Mouse (Mus musculus) heart, adult 2 months (tissue): ENCODE data around the gene Gm20388.

ENCODE experiments used
- CTCF ChIP-seq: fragments of 200-600 bp; IDR thresholded peaks from 2 replicates; pipeline ENCODE4 v1.8.1; 2022; ENCODE audit warnings: antibody characterized with exemption, mild to moderate bottlenecking, moderate library complexity
- EP300 ChIP-seq: fragments of 200-500 bp; IDR thresholded peaks from 2 replicates; pipeline ENCODE4 v1.6.1; 2011; ENCODE audit warnings: low read depth, low read length, control low read depth; ENCODE audit not compliant: insufficient read depth
- POLR2A ChIP-seq: fragments of 200-500 bp; IDR thresholded peaks from 2 replicates; pipeline ENCODE4 v1.6.1; 2011; ENCODE audit warnings: mild to moderate bottlenecking, low read depth, low read length, control low read depth; ENCODE audit not compliant: insufficient read depth

DNA sequence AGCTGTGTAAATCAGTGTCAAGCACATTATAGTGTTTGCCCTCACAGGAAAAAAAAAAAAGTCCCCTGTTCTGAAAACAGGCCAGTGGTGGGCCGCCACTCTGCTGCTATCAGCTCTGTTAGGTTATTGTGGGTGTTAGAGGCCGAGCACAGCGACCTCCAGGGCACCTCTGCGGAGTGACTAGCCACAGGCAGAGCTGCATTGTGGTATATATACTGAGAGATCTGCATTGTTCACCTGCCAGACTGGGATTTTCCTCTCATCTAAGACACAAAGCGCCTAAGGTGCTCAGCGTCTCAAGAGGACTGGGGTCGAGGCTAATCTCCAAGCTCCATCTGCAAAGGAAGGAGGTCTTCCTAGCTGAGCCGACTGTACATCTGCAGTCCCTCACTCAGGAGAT is 252.7 kb downstream of the Gm20388 start:
- no peak for TF ChIP-seq CTCF
- no peak for TF ChIP-seq POLR2A
- TF ChIP-seq EP300, result no peak
